Mouse (Mus musculus) right cerebral cortex, adult 2 months (tissue): Measurements from ENCODE around the gene St3gal3.
A peak's percentile ranks its signal among the peaks of the same experiment; 100 is the strongest.

Experiments used
- DNase-seq, 2 experiments: peaks; one replicate each; pipeline ENCODE4 v3.0.0; 2021 to 2022; ENCODE audit warnings: low spot score in 2 of 2

The St3gal3 gene

GRCm38 (mm10) chr4:118090449-118090848, 44.3 kb downstream of the St3gal3 start:
- DNase-seq, result no peak

GRCm38 (mm10) chr4:118089939-118090338, 44.8 kb downstream of the St3gal3 start:
- DNase-seq, result peak; percentile 33 to 52

DNA sequence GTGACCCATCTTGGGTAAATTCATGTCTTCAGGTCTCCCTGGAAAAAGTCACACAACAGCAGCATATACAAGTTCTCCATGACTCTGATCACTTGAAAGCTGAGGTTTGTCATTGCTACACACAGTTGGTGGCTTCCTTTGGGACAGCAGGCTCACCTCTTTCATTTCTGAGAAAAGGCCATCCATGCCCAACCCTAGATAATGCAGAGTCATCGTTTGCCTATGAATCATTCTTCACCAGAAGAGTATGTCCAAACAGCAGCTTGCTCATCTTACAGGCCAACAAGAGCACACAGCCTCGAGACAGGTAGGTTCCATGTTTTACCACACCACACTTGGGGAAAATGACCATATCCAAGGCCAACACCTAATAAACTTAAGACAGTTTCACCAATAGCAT, 45.9 kb downstream of the St3gal3 start:
- no peak for DNase-seq

GRCm38 (mm10) chr4:118085025-118085424, 49.7 kb downstream of the St3gal3 start:
- no peak for DNase-seq

DNA sequence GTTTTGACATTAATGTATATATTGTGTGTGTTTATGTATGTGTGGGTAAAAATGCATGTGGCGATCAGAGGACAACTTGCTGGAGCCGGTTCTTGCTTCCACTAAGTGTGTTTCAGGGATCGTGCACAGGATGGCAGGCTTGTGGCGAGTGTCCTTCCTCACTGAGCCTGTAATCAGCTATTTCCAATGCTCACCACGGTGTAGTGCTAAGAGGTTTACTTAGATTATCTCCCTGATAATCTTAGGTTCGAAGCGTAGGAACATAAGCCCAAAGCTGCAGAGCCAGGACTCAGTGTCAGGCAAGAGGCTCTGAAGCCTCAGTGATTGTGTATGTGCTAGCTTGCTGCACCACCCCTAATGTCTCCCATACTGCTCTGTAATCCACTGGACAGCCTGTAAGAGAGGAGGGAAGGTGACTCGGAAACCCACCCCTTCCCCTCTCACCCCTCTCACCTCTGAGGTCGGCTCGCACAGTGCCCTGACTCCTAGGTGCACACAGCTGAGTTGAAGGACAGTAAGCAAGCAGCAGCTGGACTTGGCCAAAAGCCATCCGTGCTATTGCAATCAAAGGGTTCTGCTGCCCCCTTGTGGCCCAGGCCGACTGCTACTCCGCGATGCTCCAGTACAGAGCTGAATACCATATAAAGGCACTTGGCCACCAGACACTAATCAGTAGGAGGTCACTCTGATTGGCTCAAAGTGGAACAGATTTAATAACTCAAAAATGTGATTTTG, 51.3 kb downstream of the St3gal3 start:
- DNase-seq, result peak; percentile 94 to 98

DNA sequence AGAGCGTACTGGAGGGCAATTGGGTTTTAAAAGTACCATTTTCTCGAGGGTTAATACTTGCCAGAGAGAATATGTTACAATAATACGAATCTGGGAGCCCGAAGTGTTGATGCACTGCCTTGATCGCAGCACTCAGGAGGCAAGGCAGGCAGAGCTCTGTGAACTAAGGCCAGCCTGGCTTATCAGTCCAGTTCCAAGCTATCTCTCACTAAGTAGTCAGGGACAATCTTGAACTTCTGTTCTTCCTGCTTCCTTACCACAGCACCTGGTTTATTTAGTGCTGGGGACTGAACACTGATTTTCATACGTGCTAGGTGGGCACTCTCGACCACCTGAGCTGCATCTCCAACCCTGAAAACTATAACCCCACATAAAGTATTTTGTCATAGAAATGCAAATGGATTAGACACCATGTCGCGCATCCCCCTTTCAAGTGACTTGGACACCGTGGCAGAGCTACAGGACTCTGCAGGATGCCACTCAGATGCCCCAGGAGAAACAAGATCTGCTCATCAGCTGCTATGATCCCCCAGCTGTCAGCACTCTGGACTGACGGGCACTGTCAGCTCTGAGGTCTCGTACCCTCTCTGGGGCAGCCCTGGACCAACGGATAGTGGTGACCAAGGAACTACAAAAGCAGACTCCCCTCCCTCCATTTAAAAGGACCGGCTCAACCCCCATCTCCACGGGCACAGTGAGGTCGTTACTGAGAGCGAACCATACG, 52.9 kb downstream of the St3gal3 start:
- DNase-seq, result no peak

GRCm38 (mm10) chr4:118080481-118080880, 54.2 kb downstream of the St3gal3 start:
- no peak for DNase-seq

GRCm38 (mm10) chr4:118079195-118079594, 55.5 kb downstream of the St3gal3 start:
- no peak for DNase-seq

GRCm38 (mm10) chr4:118078576-118078975, 56.1 kb downstream of the St3gal3 start:
- DNase-seq, result no peak

GRCm38 (mm10) chr4:118077293-118077752, 57.4 kb downstream of the St3gal3 start:
- DNase-seq, result no peak

DNA sequence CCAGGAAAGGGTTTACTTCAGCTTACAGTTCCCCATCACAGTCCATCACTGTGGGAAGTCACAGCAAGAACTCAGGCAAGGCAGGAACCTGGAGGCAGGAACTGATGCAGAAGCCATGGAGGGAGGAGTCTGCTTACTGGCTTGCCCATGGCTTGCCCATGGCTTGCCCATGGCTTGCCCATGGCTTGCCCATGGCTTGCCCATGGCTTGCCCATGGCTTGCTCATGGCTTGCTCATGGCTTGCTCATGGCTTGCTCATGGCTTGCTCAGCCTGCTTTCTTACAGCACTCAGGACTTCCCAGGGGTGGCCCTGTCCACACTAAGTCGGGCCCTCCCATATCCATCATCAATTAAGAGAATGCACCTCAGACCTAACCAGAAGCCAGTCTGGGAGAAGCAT, 58.1 kb downstream of the St3gal3 start:
- DNase-seq, result no peak

GRCm38 (mm10) chr4:118075343-118075742, 59.4 kb downstream of the St3gal3 start:
- no peak for DNase-seq

- DNase-seq, result no peak
Observed at GRCm38 (mm10) chr4:118074236-118074635, 60.5 kb downstream of the St3gal3 start.

GRCm38 (mm10) chr4:118073128-118073527, 61.6 kb downstream of the St3gal3 start:
- no peak for DNase-seq

- no peak for DNase-seq
Observed at GRCm38 (mm10) chr4:118071891-118072290, 62.8 kb downstream of the St3gal3 start.

DNA sequence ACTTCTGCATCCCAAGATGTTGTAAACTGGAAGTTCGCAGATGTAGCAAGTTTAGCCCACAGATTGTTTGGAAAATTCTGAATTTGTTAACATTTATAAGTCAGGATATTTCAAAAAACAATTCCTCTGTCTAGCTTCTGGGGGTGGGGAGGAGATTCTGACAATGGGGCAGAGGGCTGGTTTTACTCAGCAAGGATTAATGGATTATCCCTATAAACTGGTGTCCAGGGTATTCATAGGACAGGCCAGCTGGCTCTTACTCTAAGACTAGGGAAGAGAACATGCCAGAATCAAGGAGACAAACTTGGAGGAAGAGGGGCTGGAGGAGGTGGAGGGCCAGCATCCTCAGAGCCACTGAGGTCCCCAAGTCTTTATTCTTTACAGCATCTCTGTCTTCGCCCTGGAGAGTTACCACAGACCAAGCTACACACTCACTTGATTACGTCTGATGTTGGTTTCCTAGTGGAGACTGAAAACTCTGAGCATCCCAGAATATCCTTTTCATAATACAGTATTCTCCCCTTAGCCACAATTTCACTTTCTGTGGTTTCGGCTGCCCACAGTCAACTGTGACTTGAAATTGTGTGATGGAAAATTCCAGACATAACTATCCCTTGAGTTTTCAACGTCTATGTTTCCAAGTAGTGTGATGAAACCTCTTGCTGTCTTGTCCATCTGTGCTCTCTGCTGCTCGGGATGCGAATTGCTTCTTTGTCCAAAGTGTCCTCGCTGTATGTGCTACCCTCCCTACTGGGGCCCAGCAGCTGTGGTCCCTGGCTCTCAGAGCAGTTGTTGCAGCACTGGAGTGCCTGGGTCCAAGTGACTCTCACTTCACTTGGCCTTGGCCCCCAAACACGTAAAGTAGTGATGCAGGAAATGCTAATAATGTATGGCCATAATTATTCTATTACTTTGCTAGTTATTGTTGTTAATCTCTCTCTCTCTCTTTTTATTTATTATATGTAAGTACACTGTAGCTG, 64.2 kb downstream of the St3gal3 start:
- DNase-seq, result no peak

GRCm38 (mm10) chr4:118061809-118062463, 72.8 kb downstream of the St3gal3 start:
- no peak for DNase-seq

DNA sequence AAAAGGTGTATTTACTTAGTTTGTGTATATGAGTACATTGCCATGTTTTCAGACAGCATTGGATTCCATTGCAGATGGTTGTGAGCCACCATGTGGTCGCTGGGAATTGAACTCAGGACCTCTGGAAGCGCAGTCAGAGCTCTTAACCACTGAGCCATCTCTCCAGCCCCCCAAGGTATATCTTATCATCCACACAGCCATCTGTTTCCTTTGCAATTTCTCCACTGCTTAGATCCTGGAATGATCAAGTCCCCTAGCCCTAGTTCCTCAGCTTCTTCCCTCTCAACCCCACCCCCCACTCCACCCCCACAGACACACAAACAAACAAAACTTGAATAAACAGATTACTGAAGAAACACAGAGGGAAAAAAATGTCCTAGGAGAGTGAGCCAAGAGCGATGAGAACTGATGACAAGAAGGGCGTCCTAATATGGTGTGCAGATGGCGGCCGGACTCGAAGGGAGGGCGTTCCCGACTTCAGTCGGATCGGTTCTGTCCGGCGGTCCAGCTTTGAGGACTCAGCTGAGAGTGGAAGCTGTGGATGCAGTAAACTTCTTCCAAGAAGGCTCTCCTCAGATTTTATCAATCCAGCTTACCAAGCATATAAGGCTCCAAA, 73.7 kb downstream of the St3gal3 start:
- DNase-seq, result no peak

- DNase-seq, result no peak
Observed at GRCm38 (mm10) chr4:118059816-118060475, 74.8 kb downstream of the St3gal3 start.

- DNase-seq, result peak in 1 of 2 experiments; percentile 17
Observed at GRCm38 (mm10) chr4:118058116-118058677, 76.5 kb downstream of the St3gal3 start.
